Mouse (Mus musculus) midbrain, embryonic 15.5 days (tissue): ENCODE results near the gene Calm2. TPM values are rescaled to one million over a fixed set of nuclear protein-coding genes. Genes with fewer than 3 reads are reported as not detected.
A peak's percentile ranks its signal among the peaks of the same experiment; 100 is the strongest.

Source experiments
- ATAC-seq: fragments of 200-750 bp; cut with Nextera tagmentation; replicated peaks from 2 replicates; pipeline ENCODE4 v1.8.0; 2017; ENCODE audit warnings: moderate TSS enrichment
- H3K27ac ChIP-seq: fragments of 300-500 bp; sonication (generic); 2 replicates; pipeline ENCODE4 v1.5.1; 2015; ENCODE audit warnings: mild to moderate bottlenecking, inconsistent platforms
- H3K27me3 ChIP-seq: fragments of 300-500 bp; sonication (generic); replicated peaks from 2 replicates; pipeline ENCODE4 v1.6.1; 2015; ENCODE audit warnings: inconsistent platforms
- H3K36me3 ChIP-seq: fragments of 300-500 bp; sonication (generic); replicated peaks from 2 replicates; pipeline ENCODE4 v1.6.1; 2015; ENCODE audit warnings: inconsistent platforms
- H3K4me1 ChIP-seq: fragments of 300-500 bp; sonication (generic); 2 replicates; pipeline ENCODE4 v1.6.1; 2015; ENCODE audit warnings: inconsistent platforms
- H3K4me2 ChIP-seq: fragments of 300-500 bp; sonication (generic); 2 replicates; pipeline ENCODE4 v1.6.1; 2015; ENCODE audit warnings: inconsistent platforms, mild to moderate bottlenecking, moderate library complexity
- H3K4me3 ChIP-seq: fragments of 300-500 bp; sonication (generic); 2 replicates; pipeline ENCODE4 v1.5.1; 2015; ENCODE audit warnings: mild to moderate bottlenecking, inconsistent platforms
- H3K9ac ChIP-seq: fragments of 300-500 bp; sonication (generic); 2 replicates; pipeline ENCODE4 v1.6.1; 2015; ENCODE audit warnings: mild to moderate bottlenecking, inconsistent platforms
- H3K9me3 ChIP-seq: fragments of 300-500 bp; sonication (generic); 2 replicates; pipeline ENCODE4 v1.6.1; 2016; ENCODE audit warnings: inconsistent platforms
- WGBS: fragments of 180-500 bp; shearing (Covaris S2); methylation state at CpG from one replicate; pipeline ENCODE4 v1.1.7; 2015; ENCODE audit warnings: mixed read lengths; 5-methylcytosine and 5-hydroxymethylcytosine counted together
- polyA plus RNA-seq: library from polyadenylated mRNA; unstranded; fragments of >200 nt; fragmentation: Nextera tagmentation; extraction: Ambion mirVana; gene quantifications from 2 replicates; pipeline ENCODE4 v1.2.1, GENCODE M21; 2015

Calm2 gene
- polyA plus RNA-seq, 1 experiment from 2014 or later = 1,975 TPM

DNA sequence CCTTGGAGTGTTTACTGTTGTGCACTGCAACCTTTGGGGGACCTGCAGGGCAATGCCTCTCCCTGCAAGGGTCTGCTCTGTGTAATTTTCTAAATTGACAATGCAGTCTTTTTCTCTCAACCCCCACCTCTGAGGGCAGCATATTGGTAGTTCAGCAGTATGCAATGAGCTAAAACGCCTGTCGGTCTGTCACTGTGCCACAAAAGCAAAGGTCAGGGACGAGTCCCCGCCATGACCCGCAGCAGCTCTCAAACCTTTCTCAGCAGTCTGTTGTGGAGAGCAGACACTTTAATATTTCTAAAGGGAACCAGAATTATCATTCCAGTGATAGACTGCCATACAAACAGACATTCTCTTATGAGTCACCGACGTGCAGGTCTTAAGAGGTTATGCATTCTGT, 11.2 kb upstream of the Calm2 start:
- H3K4me3 ChIP-seq = no peak overlapping the region
- H3K4me1 ChIP-seq = peaks cover 39% of the 10 kb centered on the region
- H3K9ac ChIP-seq = no peak overlapping the region
- H3K27ac ChIP-seq = no peak overlapping the region
- ATAC-seq = no peak
- no peaks in the 10 kb centered on the region for H3K27me3 ChIP-seq
- H3K9me3 ChIP-seq = no peaks in the 10 kb centered on the region
- no peaks in the 10 kb centered on the region for H3K36me3 ChIP-seq
- WGBS = 37% methylated on average over 7 of the region's 7 CpGs
- H3K4me2 ChIP-seq = no peak overlapping the region

GRCm38 (mm10) chr17:87454121-87454520, 7.4 kb upstream of the Calm2 start:
- Histone ChIP-seq H3K4me1 (peaks cover 15% of the 10 kb centered on the region), H3K4me3 (no peak overlapping the region), H3K27ac (no peak overlapping the region), H3K4me2 (no peak overlapping the region), H3K36me3 (no peaks in the 10 kb centered on the region), H3K27me3 (no peaks in the 10 kb centered on the region), H3K9ac (no peak overlapping the region), H3K9me3 (no peaks in the 10 kb centered on the region)
- 89% methylated on average over 3 of the region's 3 CpGs for WGBS
- ATAC-seq = no peak

GRCm38 (mm10) chr17:87453336-87453735, 6.6 kb upstream of the Calm2 start:
- no peak for ATAC-seq

GRCm38 (mm10) chr17:87448881-87449280, 2.1 kb upstream of the Calm2 start:
- no peak overlapping the region for H3K9ac ChIP-seq
- no peak overlapping the region for H3K4me3 ChIP-seq
- no peaks in the 10 kb centered on the region for H3K36me3 ChIP-seq
- no peaks in the 10 kb centered on the region for H3K27me3 ChIP-seq
- H3K4me2 ChIP-seq = no peak overlapping the region
- 88% methylated on average over 8 of the region's 8 CpGs for WGBS
- ATAC-seq = no peak
- H3K9me3 ChIP-seq = no peaks in the 10 kb centered on the region
- H3K27ac ChIP-seq = no peak overlapping the region
- peaks cover 17% of the 10 kb centered on the region for H3K4me1 ChIP-seq

More at GRCm38 (mm10) chr17:87453336-87453735, 6.6 kb upstream of the Calm2 start:
- Histone ChIP-seq H3K27me3 (no peaks in the 10 kb centered on the region), H3K27ac (no peak overlapping the region), H3K36me3 (no peaks in the 10 kb centered on the region), H3K4me3 (no peak overlapping the region), H3K4me2 (no peak overlapping the region), H3K4me1 (peaks cover 7% of the 10 kb centered on the region; the same call in 1 of the 2 replicates), H3K9me3 (no peaks in the 10 kb centered on the region), H3K9ac (no peak overlapping the region)
- 85% methylated on average over 7 of the region's 7 CpGs for WGBS

- no peak overlapping the region for H3K9ac ChIP-seq
- WGBS = 86% methylated on average over 9 of the region's 9 CpGs
- no peak overlapping the region for H3K4me3 ChIP-seq
- peak overlapping the region; percentile 99; the same call in 1 of the 2 replicates for H3K27ac ChIP-seq
- H3K36me3 ChIP-seq = no peaks in the 10 kb centered on the region
- H3K9me3 ChIP-seq = no peaks in the 10 kb centered on the region
- ATAC-seq = no peak
- no peaks in the 10 kb centered on the region for H3K27me3 ChIP-seq
- peaks cover 23% of the 10 kb centered on the region for H3K4me1 ChIP-seq
- H3K4me2 ChIP-seq = no peak overlapping the region
Measured at GRCm38 (mm10) chr17:87448339-87448738, 1.6 kb upstream of the Calm2 start.

GRCm38 (mm10) chr17:87447612-87448200, 971 bp upstream of the Calm2 start:
- no peaks in the 10 kb centered on the region for H3K36me3 ChIP-seq
- H3K4me3 ChIP-seq = peak overlapping the region; percentile 70
- no peaks in the 10 kb centered on the region for H3K27me3 ChIP-seq
- no peaks in the 10 kb centered on the region for H3K9me3 ChIP-seq
- H3K4me2 ChIP-seq = peak overlapping the region; percentile 58
- no peak for ATAC-seq
- H3K4me1 ChIP-seq = peaks cover 29% of the 10 kb centered on the region
- WGBS = 35% methylated on average over 12 of the region's 12 CpGs
- peak overlapping the region; percentile 99 for H3K27ac ChIP-seq
- H3K9ac ChIP-seq = peak overlapping the region; percentile 62

GRCm38 (mm10) chr17:87445917-87446766, 593 bp downstream of the Calm2 start:
- no peaks in the 10 kb centered on the region for H3K36me3 ChIP-seq
- no peaks in the 10 kb centered on the region for H3K27me3 ChIP-seq
- no peaks in the 10 kb centered on the region for H3K9me3 ChIP-seq
- peak overlapping the region; percentile 73 for H3K4me2 ChIP-seq
- H3K27ac ChIP-seq = peak overlapping the region; percentile 99
- peak overlapping the region; percentile 70 for H3K4me3 ChIP-seq
- ATAC-seq = peak; percentile 73
- under 1% methylated on average over 82 of the region's 86 CpGs for WGBS
- peaks cover 43% of the 10 kb centered on the region for H3K4me1 ChIP-seq
- peak overlapping the region; percentile 95 for H3K9ac ChIP-seq

GRCm38 (mm10) chr17:87445337-87445916, 1.3 kb downstream of the Calm2 start:
- Histone ChIP-seq H3K4me1 (peaks cover 46% of the 10 kb centered on the region), H3K4me2 (peak overlapping the region; percentile 73), H3K27ac (peak overlapping the region; percentile 99), H3K36me3 (no peaks in the 10 kb centered on the region), H3K9ac (peak overlapping the region; percentile 95), H3K27me3 (no peaks in the 10 kb centered on the region), H3K4me3 (peak overlapping the region; percentile 70), H3K9me3 (no peaks in the 10 kb centered on the region)
- under 1% methylated on average over 13 of the region's 13 CpGs for WGBS
- no peak for ATAC-seq

- 42% methylated on average over 4 of the region's 4 CpGs for WGBS
- H3K9ac ChIP-seq = peak overlapping the region; percentile 20; the same call in 1 of the 2 replicates
Measured at GRCm38 (mm10) chr17:87444763-87445162, 2.0 kb downstream of the Calm2 start.

DNA sequence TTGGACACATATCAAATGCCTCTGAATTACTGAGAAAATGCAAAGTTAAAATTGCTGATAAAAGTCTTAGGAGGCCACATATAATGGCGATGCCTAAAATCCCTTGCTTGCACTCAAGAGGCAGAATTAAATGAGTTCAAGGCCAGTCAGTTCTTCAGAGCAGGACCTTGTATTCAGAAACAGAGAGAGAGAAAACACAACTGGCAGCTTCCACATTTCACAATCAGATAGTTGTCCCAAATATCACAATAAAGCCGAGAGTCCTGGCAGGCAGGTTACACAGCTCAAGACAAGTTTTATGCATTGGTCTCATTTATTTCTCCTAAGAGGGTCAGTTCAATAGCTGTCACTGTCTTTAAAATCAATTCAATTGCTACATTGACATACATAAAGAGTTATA, 5.2 kb downstream of the Calm2 start:
- WGBS = 63% methylated on average over 2 of the region's 2 CpGs
- Histone ChIP-seq H3K4me1 (peaks cover 57% of the 10 kb centered on the region), H3K9ac (no peak overlapping the region), H3K9me3 (no peaks in the 10 kb centered on the region), H3K27ac (no peak overlapping the region), H3K4me2 (peak overlapping the region; percentile 22; the same call in 1 of the 2 replicates), H3K36me3 (no peaks in the 10 kb centered on the region), H3K27me3 (no peaks in the 10 kb centered on the region), H3K4me3 (no peak overlapping the region)
- no peak for ATAC-seq

More at GRCm38 (mm10) chr17:87444763-87445162, 2.0 kb downstream of the Calm2 start:
- Histone ChIP-seq H3K9me3 (no peaks in the 10 kb centered on the region), H3K27me3 (no peaks in the 10 kb centered on the region), H3K4me3 (peak overlapping the region; percentile 37), H3K27ac (no peak overlapping the region), H3K36me3 (no peaks in the 10 kb centered on the region), H3K4me2 (peak overlapping the region; percentile 73), H3K4me1 (peaks cover 51% of the 10 kb centered on the region)
- no peak for ATAC-seq

- Histone ChIP-seq H3K27me3 (no peaks in the 10 kb centered on the region), H3K9ac (no peak overlapping the region), H3K36me3 (peaks cover 12% of the 10 kb centered on the region; the same call in 1 of the 2 replicates), H3K27ac (no peak overlapping the region), H3K4me3 (no peak overlapping the region), H3K4me2 (no peak overlapping the region), H3K9me3 (no peaks in the 10 kb centered on the region), H3K4me1 (peaks cover 54% of the 10 kb centered on the region)
- no peak for ATAC-seq
- 80% methylated on average over 2 of the region's 2 CpGs for WGBS
Measured at GRCm38 (mm10) chr17:87439441-87439840, 7.3 kb downstream of the Calm2 start.

- no peak overlapping the region for H3K4me2 ChIP-seq
- no peak overlapping the region for H3K9ac ChIP-seq
- WGBS = 96% methylated on average over 3 of the region's 3 CpGs
- H3K4me3 ChIP-seq = no peak overlapping the region
- no peak overlapping the region for H3K27ac ChIP-seq
- no peak for ATAC-seq
- H3K9me3 ChIP-seq = no peaks in the 10 kb centered on the region
- peaks cover 9% of the 10 kb centered on the region for H3K4me1 ChIP-seq
- H3K27me3 ChIP-seq = no peaks in the 10 kb centered on the region
- H3K36me3 ChIP-seq = peaks cover 35% of the 10 kb centered on the region; the same call in 1 of the 2 replicates
Measured at GRCm38 (mm10) chr17:87433929-87434328, 12.8 kb downstream of the Calm2 start.
